ENCODE assay signal across 8 mouse cellular contexts in the genomic region with DNA sequence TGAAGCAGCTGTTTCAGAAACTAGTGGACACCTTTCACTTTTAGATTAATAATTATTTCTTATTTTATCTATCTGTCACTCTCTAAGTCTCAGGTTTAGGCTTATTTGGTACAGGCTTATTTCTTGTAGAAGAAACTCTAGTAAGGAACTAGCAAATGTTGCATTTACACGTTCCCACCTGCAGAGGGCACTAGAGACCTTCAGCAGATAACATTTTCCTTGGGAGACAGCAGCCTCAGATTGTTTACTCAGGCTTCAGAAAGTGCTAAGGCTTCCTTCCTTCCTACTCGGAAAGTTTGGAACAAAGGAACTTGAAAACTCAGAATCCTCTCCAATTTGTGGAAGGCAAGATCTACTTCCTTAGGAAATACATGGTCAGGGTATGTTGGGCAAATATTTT. TPM values are rescaled to one million over a fixed set of nuclear protein-coding genes. Genes with fewer than 3 reads are reported as not detected.
DNase-seq lines count a peak whose midpoint lies in the region; ATAC-seq and TF ChIP-seq lines count a peak whose summit lies in the region.

No protein-coding gene starts in this region.

- 1% methylated on average over 2 of the region's 2 CpGs for WGBS in forebrain, embryonic 16.5 days
- 0% methylated on average over 2 of the region's 2 CpGs for WGBS in liver, embryonic 14.5 days (ENCODE audit: insufficient replicate concordance)

- H3K9me3 ChIP-seq in forebrain, embryonic 16.5 days (ENCODE audit: control insufficient read depth, low read length): no peaks in the 10 kb centered on the region
- H3K9me3 ChIP-seq in liver, embryonic 14.5 days (ENCODE audit: control insufficient read depth, low read length): no peaks in the 10 kb centered on the region

- no peak overlapping the region for H3K27ac ChIP-seq in forebrain, embryonic 16.5 days (ENCODE audit: low read length)
- H3K27ac ChIP-seq in liver, embryonic 14.5 days: no peak overlapping the region

- H3K9ac ChIP-seq in forebrain, embryonic 16.5 days (replicated peaks; ENCODE audit: low read depth, low read length): no peak overlapping the region
- H3K9ac ChIP-seq in liver, embryonic 14.5 days (replicated peaks): no peak overlapping the region

- TF ChIP-seq EP300 in liver, embryonic 14.5 days (IDR thresholded peaks at IDR 0.05; ENCODE audit: low read depth): no peak

- no peak overlapping the region for H3K4me2 ChIP-seq in forebrain, embryonic 16.5 days (ENCODE audit: low read length)
- no peak overlapping the region for H3K4me2 ChIP-seq in liver, embryonic 14.5 days (ENCODE audit: low read depth)

- peak; percentile 56 for ATAC-seq in forebrain, embryonic 16.5 days
- ATAC-seq in liver, embryonic 14.5 days (ENCODE audit: insufficient read depth): no peak
- no peak for ATAC-seq in erythroblast, adult 5-6 weeks (replicated peaks; ENCODE audit: low FRiP score, poor library complexity, severe bottlenecking)

- no peaks in the 10 kb centered on the region for H3K36me3 ChIP-seq in forebrain, embryonic 16.5 days (ENCODE audit: control insufficient read depth, insufficient read depth)
- H3K36me3 ChIP-seq in liver, embryonic 14.5 days (replicated peaks; ENCODE audit: control insufficient read depth, insufficient read depth, low read depth): no peaks in the 10 kb centered on the region

- H3K4me3 ChIP-seq in forebrain, embryonic 16.5 days (replicated peaks; ENCODE audit: low read length): no peak overlapping the region
- no peak overlapping the region for H3K4me3 ChIP-seq in liver, embryonic 14.5 days (ENCODE audit: insufficient read depth in 1 of 2, low read depth in 2 of 2, low read length in 2 of 2)

- no peaks in the 10 kb centered on the region for H3K27me3 ChIP-seq in forebrain, embryonic 16.5 days (replicated peaks; ENCODE audit: control insufficient read depth, insufficient read depth, low read length)
- no peaks in the 10 kb centered on the region for H3K27me3 ChIP-seq in liver, embryonic 14.5 days (ENCODE audit: control insufficient read depth, insufficient read depth, low read length)

- TF ChIP-seq CTCF in liver, embryonic 14.5 days (IDR thresholded peaks at IDR 0.05; ENCODE audit: low read depth): peak; percentile 67; the same call in 1 of the 2 replicates

- no peaks in the 10 kb centered on the region for H3K4me1 ChIP-seq in forebrain, embryonic 16.5 days (replicated peaks; ENCODE audit: control insufficient read depth, insufficient read depth, low read length)
- H3K4me1 ChIP-seq in liver, embryonic 14.5 days (replicated peaks; ENCODE audit: control insufficient read depth in 2 of 2, insufficient read depth in 2 of 2, low read length in 1 of 2): no peaks in the 10 kb centered on the region

- peak; percentile 31 to 48 for DNase-seq in urinary bladder, postnatal 36 days (ENCODE audit: low spot score in 2 of 2)
- DNase-seq in urinary bladder, postnatal 4 days (ENCODE audit: low spot score in 2 of 2): no peak
- peak; percentile 28 for DNase-seq in c-Kit-positive CD71-positive TER-119-negative erythroid progenitor cells, embryonic 14.5 days (ENCODE audit: low read depth)
- peak; percentile 81 for DNase-seq in kidney, postnatal 10 days
- peak; percentile 2 to 18 (median 7) for DNase-seq in liver, embryonic 14.5 days (ENCODE audit: low read depth in 3 of 3, low spot score in 3 of 3)
- peak; percentile 71 to 85 for DNase-seq in right cerebral cortex, adult 2 months (ENCODE audit: low spot score in 2 of 2)

RNA-seq across cellular contexts. Expression of a gene that starts 52.6 kb away (rescaled TPM):
- 0.22 and 0.40 TPM in 2 replicates for polyA plus RNA-seq in forebrain, embryonic 16.5 days (2015; fragmentation: Nextera tagmentation; extraction: Ambion mirVana)
- under 0.01 TPM in 2 replicates for polyA plus RNA-seq in liver, embryonic 14.5 days (2012; rRNA removed)
- polyA plus RNA-seq in liver, embryonic 14.5 days (2014; fragmentation: Nextera tagmentation; extraction: Ambion mirVana): 0.01 and 0.13 TPM in 2 replicates
- not detected in 2 replicates for total RNA-seq in erythroblast, adult 5-6 weeks (2015; ENCODE audit: low replicate concordance)
- total RNA-seq in erythroblast, adult 5-6 weeks (2017; ENCODE audit: low replicate concordance): under 0.01 and 0.14 TPM in 2 replicates

Comparison
In these comparisons a context has a peak if more than half of its experiments do, and no peak if none do; other contexts are left out.
1. DNase-seq: peak in urinary bladder, postnatal 36 days (2 of 2), c-Kit-positive CD71-positive TER-119-negative erythroid progenitor cells, embryonic 14.5 days (single experiment), kidney, postnatal 10 days (single experiment), liver, embryonic 14.5 days (3 of 3) and right cerebral cortex, adult 2 months (2 of 2); none in urinary bladder, postnatal 4 days (0 of 2).